17 mouse cellular contexts compared by ENCODE assay signal in genomic region chr10:98800949-98801348, GRCm38 (mm10).
A peak's percentile ranks its signal among the peaks of the same experiment; 100 is the strongest.
DNase-seq lines count a peak whose midpoint lies in the region; ATAC-seq and TF ChIP-seq lines count a peak whose summit lies in the region.
"Had no signal": no experiment of that assay in that cellular context is flagged by ENCODE, and none has a peak within 500 bp of the region (broad histone marks: within the 10 kb centered on the region; RNA-seq: fewer than 3 reads in every experiment).

No protein-coding gene starts in this region.

- H3K27ac ChIP-seq in layer of hippocampus, adult 2 months = peak overlapping the region; percentile 2; the same call in 1 of the 2 replicates
- no peak overlapping the region for H3K27ac ChIP-seq in hindbrain, embryonic 11.5 days (ENCODE audit: low read depth, low read length)
- no peak overlapping the region for H3K27ac ChIP-seq in hindbrain, postnatal 0 days
- H3K27ac ChIP-seq in neural tube, embryonic 14.5 days (ENCODE audit: low read depth, low read length) = no peak overlapping the region

- no peak overlapping the region for H3K4me2 ChIP-seq in hindbrain, embryonic 11.5 days (replicated peaks; ENCODE audit: low read depth, low read length)
- peak overlapping the region; percentile 27 for H3K4me2 ChIP-seq in hindbrain, postnatal 0 days (ENCODE audit: low read depth, low read length)
- H3K4me2 ChIP-seq in neural tube, embryonic 14.5 days (ENCODE audit: low read depth, low read length) = 0 out of 2 replicates have a peak overlapping the region, but pooled peaks have one; percentile 7

- DNase-seq in layer of hippocampus, adult 2 months (ENCODE audit: low spot score in 2 of 2) = no peak
- no peak for DNase-seq in layer of hippocampus, adult 9-11 months
- peak; percentile 8 for DNase-seq in hindbrain, embryonic 11.5 days (ENCODE audit: low spot score)
- DNase-seq in hindbrain, postnatal 0 days (ENCODE audit: low spot score) = no peak
- DNase-seq in thymus, postnatal 0 days (ENCODE audit: low spot score) = no peak
- DNase-seq in spleen, postnatal 14 days (ENCODE audit: low spot score in 2 of 2) = no peak
- DNase-seq: adrenal gland, postnatal 14 days; cerebellum, adult 2 months; gastrocnemius, postnatal 25 days; kidney, postnatal 4 days; layer of hippocampus, postnatal 36 days; liver; liver, postnatal 0 days; thymus, adult 2 months had no signal

- no peaks in the 10 kb centered on the region for H3K36me3 ChIP-seq in hindbrain, embryonic 11.5 days (ENCODE audit: control insufficient read depth, insufficient read depth, low read length)
- no peaks in the 10 kb centered on the region for H3K36me3 ChIP-seq in hindbrain, postnatal 0 days (ENCODE audit: insufficient read depth, low read length)
- no peaks in the 10 kb centered on the region for H3K36me3 ChIP-seq in neural tube, embryonic 14.5 days (ENCODE audit: control insufficient read depth, insufficient read depth, low read length)

- H3K4me3 ChIP-seq in layer of hippocampus, adult 2 months = no peak overlapping the region
- no peak overlapping the region for H3K4me3 ChIP-seq in hindbrain, embryonic 11.5 days (ENCODE audit: low read depth, low read length)
- H3K4me3 ChIP-seq in hindbrain, postnatal 0 days (ENCODE audit: low read length) = no peak overlapping the region
- no peak overlapping the region for H3K4me3 ChIP-seq in neural tube, embryonic 14.5 days (ENCODE audit: low read depth, low read length)

- H3K27me3 ChIP-seq in hindbrain, embryonic 11.5 days (ENCODE audit: control insufficient read depth, insufficient read depth, low read length) = no peaks in the 10 kb centered on the region
- no peaks in the 10 kb centered on the region for H3K27me3 ChIP-seq in hindbrain, postnatal 0 days (ENCODE audit: insufficient read depth, low read length)
- H3K27me3 ChIP-seq in neural tube, embryonic 14.5 days (ENCODE audit: control insufficient read depth, insufficient read depth, low read length) = no peaks in the 10 kb centered on the region
- H3K27me3 ChIP-seq: Patski had no signal

- no peaks in the 10 kb centered on the region for H3K4me1 ChIP-seq in hindbrain, embryonic 11.5 days (replicated peaks; ENCODE audit: control insufficient read depth, insufficient read depth, low read length)
- no peaks in the 10 kb centered on the region for H3K4me1 ChIP-seq in hindbrain, postnatal 0 days (ENCODE audit: insufficient read depth, low read length)
- no peaks in the 10 kb centered on the region for H3K4me1 ChIP-seq in neural tube, embryonic 14.5 days (ENCODE audit: control insufficient read depth, insufficient read depth, low read length)

- 0 out of 2 replicates have a peak, but pooled peaks have one; percentile 35 for ATAC-seq in hindbrain, embryonic 11.5 days (ENCODE audit: low FRiP score)
- ATAC-seq in hindbrain, postnatal 0 days = no peak
- no peak for ATAC-seq in neural tube, embryonic 14.5 days (ENCODE audit: low read depth)
- ATAC-seq: activated CD4-positive, CD25-positive, alpha-beta regulatory T cell, adult 4 months; liver, postnatal 0 days; Patski had no signal

- TF ChIP-seq CTCF in layer of hippocampus, adult 2 months (conservative IDR thresholded peaks at IDR 0.05) = no peak
- TF ChIP-seq CTCF in hindbrain, postnatal 0 days (IDR thresholded peaks at IDR 0.05; ENCODE audit: low read depth) = no peak

- no peaks in the 10 kb centered on the region for H3K9me3 ChIP-seq in hindbrain, embryonic 11.5 days (ENCODE audit: control insufficient read depth, low read length)
- H3K9me3 ChIP-seq in hindbrain, postnatal 0 days (ENCODE audit: low read length) = no peaks in the 10 kb centered on the region
- no peaks in the 10 kb centered on the region for H3K9me3 ChIP-seq in neural tube, embryonic 14.5 days (ENCODE audit: control insufficient read depth, low read length)

- WGBS in hindbrain, embryonic 11.5 days = 30% methylated on average over 8 of the region's 8 CpGs
- WGBS in hindbrain, postnatal 0 days = 27% methylated on average over 8 of the region's 8 CpGs
- WGBS in neural tube, embryonic 14.5 days = 13% methylated on average over 8 of the region's 8 CpGs

- H3K9ac ChIP-seq in hindbrain, embryonic 11.5 days (ENCODE audit: low read depth, low read length) = no peak overlapping the region
- no peak overlapping the region for H3K9ac ChIP-seq in hindbrain, postnatal 0 days (replicated peaks; ENCODE audit: low read length)
- H3K9ac ChIP-seq in neural tube, embryonic 14.5 days (replicated peaks; ENCODE audit: low read depth, low read length) = no peak overlapping the region
- H3K9ac ChIP-seq: liver, postnatal 0 days had no signal
